Mouse (Mus musculus): Measurements from ENCODE around the gene Neurl1a. TPM values are rescaled to one million over a fixed set of nuclear protein-coding genes. Genes with fewer than 3 reads are reported as not detected.

Neurl1a gene
- polyA plus RNA-seq, 1 experiment from 2014 or later: 4.6 TPM

DNA sequence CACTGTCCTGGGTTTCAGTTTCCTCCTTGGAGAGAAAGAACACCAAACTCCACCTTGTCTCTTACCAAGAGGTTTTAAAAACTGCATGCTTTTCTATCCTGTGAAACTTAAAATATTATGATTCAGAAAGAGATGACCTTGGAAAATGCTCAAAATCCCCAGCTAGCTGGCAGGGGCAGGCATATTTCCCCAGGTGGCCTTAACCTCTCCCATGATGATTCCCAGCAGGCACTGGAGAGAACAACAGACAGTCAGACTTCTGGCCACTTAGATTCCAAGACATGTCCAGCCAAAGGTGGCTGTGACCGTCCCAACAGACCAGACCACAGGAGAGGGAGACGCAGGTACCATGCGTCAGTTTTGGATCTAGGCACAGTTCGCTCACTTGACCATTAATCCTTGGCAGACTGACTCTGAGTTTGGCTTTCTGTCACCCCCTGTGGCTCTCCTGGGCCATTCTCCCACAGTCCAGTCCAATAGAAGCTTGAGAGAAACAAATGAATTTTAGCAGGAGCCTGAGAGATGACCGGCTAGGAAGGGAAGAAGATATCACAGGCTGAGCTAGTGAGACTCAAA is 125.6 kb downstream of the Neurl1a start:
- H3K9ac ChIP-seq: no peak overlapping the region
- no peaks in the 10 kb centered on the region; the same call in 1 of the 2 replicates for H3K36me3 ChIP-seq (replicated peaks)
- no peak overlapping the region for H3K4me3 ChIP-seq (replicated peaks)
- H3K27me3 ChIP-seq: no peaks in the 10 kb centered on the region
- no peak overlapping the region for H3K27ac ChIP-seq
- no peaks in the 10 kb centered on the region for H3K9me3 ChIP-seq
- no peak for ATAC-seq (ENCODE audit: low FRiP score)
- WGBS: 88% methylated on average over 5 of the region's 5 CpGs
- H3K4me1 ChIP-seq: peaks cover 24% of the 10 kb centered on the region
- H3K4me2 ChIP-seq: no peak overlapping the region

DNA sequence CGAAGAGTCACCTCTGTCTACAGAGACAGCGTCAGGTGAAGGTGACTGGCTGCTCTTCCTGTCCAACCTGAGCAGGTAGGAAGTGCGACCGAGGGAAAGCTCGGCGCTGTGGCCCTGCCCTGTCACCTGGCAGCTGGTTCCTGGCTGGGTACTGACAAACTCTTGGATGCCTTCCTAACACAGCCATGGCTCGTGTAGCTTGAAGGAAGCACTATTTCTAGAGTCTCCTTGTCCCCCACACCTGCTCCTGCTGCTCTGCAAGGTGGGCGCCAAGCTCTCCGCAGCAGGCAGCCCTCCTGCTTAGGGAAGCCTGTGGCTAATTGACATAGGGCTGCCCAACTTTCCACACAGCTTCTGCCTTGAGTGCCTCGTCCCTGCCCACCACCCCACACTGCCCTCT is 126.8 kb downstream of the Neurl1a start:
- H3K4me1 ChIP-seq: peaks cover 24% of the 10 kb centered on the region
- H3K27me3 ChIP-seq: no peaks in the 10 kb centered on the region
- no peaks in the 10 kb centered on the region; the same call in 1 of the 2 replicates for H3K36me3 ChIP-seq (replicated peaks)
- no peaks in the 10 kb centered on the region for H3K9me3 ChIP-seq
- H3K27ac ChIP-seq: no peak overlapping the region
- 89% methylated on average over 10 of the region's 10 CpGs for WGBS
- H3K9ac ChIP-seq: no peak overlapping the region
- no peak overlapping the region for H3K4me2 ChIP-seq
- ATAC-seq (ENCODE audit: low FRiP score): no peak
- no peak overlapping the region for H3K4me3 ChIP-seq (replicated peaks)

DNA sequence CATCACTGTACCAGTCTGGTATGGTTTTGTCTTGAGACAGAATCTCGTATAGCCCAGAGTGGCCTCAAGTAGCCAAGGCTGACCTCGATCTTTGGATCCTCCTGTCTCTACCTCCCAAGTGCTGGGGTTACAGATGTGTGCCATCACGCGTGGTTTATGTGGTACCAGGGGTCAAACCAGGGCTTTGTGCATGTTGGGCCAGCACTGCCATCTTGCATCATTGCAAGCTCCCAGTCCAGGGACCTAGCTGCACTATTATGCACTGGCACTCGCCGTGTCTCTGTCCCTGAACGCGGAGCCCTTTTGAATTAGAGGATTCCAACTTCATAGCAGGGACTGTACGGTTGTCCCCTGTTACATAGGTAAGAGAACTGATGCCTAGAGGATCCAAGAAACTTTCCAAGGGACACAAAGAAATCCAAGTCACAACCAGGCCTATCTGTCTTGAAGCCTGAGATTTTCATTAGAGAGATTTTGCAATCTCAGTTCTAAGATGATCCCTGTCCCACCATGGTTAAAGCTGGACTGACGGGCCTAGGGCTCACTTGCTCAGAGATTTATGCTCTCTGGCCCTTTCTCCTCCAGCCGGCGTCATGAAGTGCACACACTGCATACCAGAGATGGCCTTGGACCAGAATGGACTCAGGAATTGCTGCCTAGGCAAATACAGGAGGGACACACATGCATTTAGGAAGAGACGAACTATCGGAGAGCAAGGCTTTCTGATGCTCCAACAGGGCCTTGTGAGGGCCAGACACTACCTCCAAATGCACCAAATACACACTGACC is 127.7 kb downstream of the Neurl1a start:
- no peak overlapping the region for H3K4me2 ChIP-seq
- no peaks in the 10 kb centered on the region; the same call in 1 of the 2 replicates for H3K36me3 ChIP-seq (replicated peaks)

GRCm38 (mm10) chr19:47306917-47307315 is 128.3 kb downstream of the Neurl1a start:
- Histone ChIP-seq H3K9me3 (no peaks in the 10 kb centered on the region), H3K27me3 (no peaks in the 10 kb centered on the region), H3K9ac (no peak overlapping the region), H3K27ac (no peak overlapping the region), H3K4me3 (replicated peaks) (no peak overlapping the region), H3K36me3 (replicated peaks) (no peaks in the 10 kb centered on the region; the same call in 1 of the 2 replicates), H3K4me1 (peaks cover 12% of the 10 kb centered on the region), H3K4me2 (no peak overlapping the region)
- WGBS: 89% methylated on average over 8 of the region's 8 CpGs
- ATAC-seq (ENCODE audit: low FRiP score): no peak

More for the DNA sequence above, 127.7 kb downstream of the Neurl1a start:
- Histone ChIP-seq H3K4me1 (peaks cover 18% of the 10 kb centered on the region), H3K9ac (no peak overlapping the region), H3K27ac (no peak overlapping the region), H3K9me3 (no peaks in the 10 kb centered on the region), H3K4me3 (replicated peaks) (no peak overlapping the region), H3K27me3 (no peaks in the 10 kb centered on the region)
- no peak for ATAC-seq (ENCODE audit: low FRiP score)
- 95% methylated on average over 14 of the region's 14 CpGs for WGBS

Small RNA genes within 50 kb of the gene (microRNA-seq; reads per million reads assigned to microRNA genes)
- not detected for gene Mir6995

Other genes with a start within 250 kb of the Neurl1a start
- 204 and 215 TPM in 2 replicates for gene Ina, start 164.1 kb upstream of the Neurl1a start, polyA plus RNA-seq (2016; fragmentation: Nextera tagmentation; extraction: Ambion mirVana)
- gene Nt5c2, start 163.7 kb upstream of the Neurl1a start, polyA plus RNA-seq (2016; fragmentation: Nextera tagmentation; extraction: Ambion mirVana): 74.0 and 76.0 TPM in 2 replicates
- 32.6 and 33.4 TPM in 2 replicates for gene Pcgf6, start 127.9 kb upstream of the Neurl1a start, polyA plus RNA-seq (2016; fragmentation: Nextera tagmentation; extraction: Ambion mirVana)
- gene Taf5, start 111.1 kb upstream of the Neurl1a start, polyA plus RNA-seq (2016; fragmentation: Nextera tagmentation; extraction: Ambion mirVana): 10.7 and 11.4 TPM in 2 replicates
- gene Usmg5, start 88.2 kb upstream of the Neurl1a start, polyA plus RNA-seq (2016; fragmentation: Nextera tagmentation; extraction: Ambion mirVana): 1,294 and 1,345 TPM in 2 replicates
- gene Pdcd11, start 88.1 kb upstream of the Neurl1a start, polyA plus RNA-seq (2016; fragmentation: Nextera tagmentation; extraction: Ambion mirVana): 12.6 and 13.4 TPM in 2 replicates
- gene Calhm2, start 40.5 kb upstream of the Neurl1a start, polyA plus RNA-seq (2016; fragmentation: Nextera tagmentation; extraction: Ambion mirVana): 1.1 and 1.8 TPM in 2 replicates
- not detected in 2 replicates for gene Calhm1, start 34.6 kb upstream of the Neurl1a start, polyA plus RNA-seq (2016; fragmentation: Nextera tagmentation; extraction: Ambion mirVana)
- gene Calhm3, start 21.1 kb upstream of the Neurl1a start, polyA plus RNA-seq (2016; fragmentation: Nextera tagmentation; extraction: Ambion mirVana): not detected in 2 replicates